Mouse (Mus musculus) cortical plate, adult 2 months (tissue): ENCODE measurements at regions not wholly inside any gene's neighbourhood (a gene's known extent, or its start where the extent isn't known, plus 50 kb on each side); places are given as distances from the start of the nearest gene placed in this dataset.

Experiments
- H3K27ac ChIP-seq: fragments of 200-500 bp; 2 replicates; pipeline ENCODE4 v1.5.1; 2012; ENCODE audit warnings: low read length, control low read depth, inconsistent platforms; ENCODE audit not compliant: insufficient read depth
- H3K4me1 ChIP-seq: fragments of 200-500 bp; 2 replicates; pipeline ENCODE4 v1.6.1; 2011; ENCODE audit warnings: low read length; ENCODE audit not compliant: control insufficient read depth, insufficient read depth
- H3K4me3 ChIP-seq: fragments of 200-500 bp; 2 replicates; pipeline ENCODE4 v1.5.1; 2011; ENCODE audit warnings: mild to moderate bottlenecking, low read length, control low read depth; ENCODE audit not compliant: insufficient read depth
- CTCF ChIP-seq: fragments of 200-500 bp; IDR thresholded peaks from 2 replicates; pipeline ENCODE4 v1.5.1; 2011; ENCODE audit warnings: mild to moderate bottlenecking, control low read depth, low read length; ENCODE audit not compliant: insufficient read depth; ENCODE audit errors: extremely low read depth
- POLR2A ChIP-seq: fragments of 200-500 bp; IDR thresholded peaks from 2 replicates; pipeline ENCODE4 v1.6.1; 2011; ENCODE audit warnings: mild to moderate bottlenecking, low read length, control low read depth; ENCODE audit not compliant: insufficient read depth; ENCODE audit errors: extremely low read depth

DNA sequence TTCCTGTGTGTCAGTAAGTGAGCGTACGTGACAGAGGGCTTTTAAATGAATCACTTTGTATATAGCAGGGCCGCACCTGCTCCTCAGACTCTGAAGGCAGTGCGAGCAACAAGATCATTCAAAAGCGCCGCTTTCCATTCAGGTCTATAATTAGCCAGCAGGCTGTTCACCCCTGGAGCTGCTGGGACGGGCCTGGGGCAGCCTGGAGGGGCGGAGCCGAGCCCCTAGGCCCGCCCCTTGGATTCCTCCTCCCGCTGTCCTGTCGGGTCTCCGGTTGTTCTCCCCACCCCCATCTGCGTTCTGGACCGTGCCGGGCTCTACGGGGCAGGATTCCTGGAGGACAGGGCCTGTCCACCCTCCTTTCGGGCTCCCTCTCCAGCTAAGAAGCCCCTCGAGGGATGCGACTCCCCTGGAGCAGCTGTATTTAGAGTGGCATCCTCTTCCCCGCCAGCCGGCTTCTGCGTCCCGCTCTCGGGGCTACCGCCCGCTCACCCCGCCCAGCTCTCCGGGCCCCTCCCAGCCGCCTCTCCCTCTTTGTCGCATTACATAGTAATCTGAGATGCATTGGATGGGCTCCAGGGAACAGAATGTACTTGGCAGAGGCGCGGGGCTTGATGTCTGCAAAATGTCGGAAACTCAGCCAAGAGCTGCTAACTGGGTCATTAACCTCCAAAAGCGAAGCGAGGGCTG, 227.7 kb upstream of the Tprg start:
- H3K27ac ChIP-seq: peak overlapping the region; percentile 92
- no peaks in the 10 kb centered on the region; the same call in 1 of the 2 replicates for H3K4me1 ChIP-seq
- TF ChIP-seq POLR2A (0 out of 2 replicates have a peak, but pooled peaks have one; percentile 26), CTCF (no peak)
- peak overlapping the region; percentile 44 for H3K4me3 ChIP-seq

DNA sequence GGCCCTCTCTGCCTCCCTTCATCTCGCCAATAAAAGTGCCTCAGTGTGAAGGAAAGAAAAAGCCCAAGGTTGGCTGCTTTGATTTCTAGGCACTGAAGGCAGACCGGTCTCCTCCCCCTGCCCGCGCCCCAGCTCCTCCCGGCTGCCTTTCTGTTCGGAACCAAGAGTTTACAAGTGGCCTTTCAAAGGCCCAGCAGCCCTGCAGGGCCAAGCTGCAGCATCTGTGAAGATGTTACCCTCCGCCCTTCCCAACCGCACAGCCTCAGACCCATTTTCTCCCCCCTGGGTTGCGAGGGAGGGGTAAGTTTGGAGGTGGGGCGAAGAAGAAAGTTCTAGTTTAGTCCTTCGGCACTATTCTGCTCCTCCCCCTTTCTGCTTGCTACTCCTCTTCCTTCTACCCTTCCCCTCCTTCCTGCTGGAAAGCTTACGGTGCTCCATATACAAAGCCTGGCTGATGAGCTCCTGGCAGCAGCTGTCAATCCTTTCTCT, 227.1 kb upstream of the Tprg start:
- Histone ChIP-seq H3K4me3 (peak overlapping the region; percentile 44), H3K27ac (peak overlapping the region; percentile 69), H3K4me1 (no peaks in the 10 kb centered on the region; the same call in 1 of the 2 replicates)
- no peak for TF ChIP-seq CTCF
- no peak for TF ChIP-seq POLR2A

DNA sequence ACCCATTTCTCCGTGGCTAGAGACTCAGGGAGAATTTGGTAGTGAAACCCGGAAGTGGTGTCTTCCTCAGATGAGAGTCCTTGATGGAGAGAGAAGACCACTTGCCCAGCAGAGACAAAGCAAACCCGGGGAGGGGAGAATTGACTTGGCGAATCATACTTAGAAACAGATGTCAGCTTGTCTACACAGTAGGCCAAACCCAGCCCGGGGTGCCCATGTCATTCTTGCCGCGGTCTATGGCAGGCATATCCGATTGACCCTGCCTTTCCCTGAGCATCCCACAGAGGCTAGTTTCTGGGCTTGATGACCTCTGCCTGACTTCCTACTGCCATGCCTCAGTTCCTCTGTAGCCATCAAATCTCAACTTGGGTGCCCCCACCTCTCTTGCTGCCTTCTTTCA, 226.4 kb upstream of the Tprg start:
- TF ChIP-seq CTCF (no peak), POLR2A (no peak)
- Histone ChIP-seq H3K27ac (peak overlapping the region; percentile 69; the same call in 1 of the 2 replicates), H3K4me3 (no peak overlapping the region), H3K4me1 (no peaks in the 10 kb centered on the region; the same call in 1 of the 2 replicates)

DNA sequence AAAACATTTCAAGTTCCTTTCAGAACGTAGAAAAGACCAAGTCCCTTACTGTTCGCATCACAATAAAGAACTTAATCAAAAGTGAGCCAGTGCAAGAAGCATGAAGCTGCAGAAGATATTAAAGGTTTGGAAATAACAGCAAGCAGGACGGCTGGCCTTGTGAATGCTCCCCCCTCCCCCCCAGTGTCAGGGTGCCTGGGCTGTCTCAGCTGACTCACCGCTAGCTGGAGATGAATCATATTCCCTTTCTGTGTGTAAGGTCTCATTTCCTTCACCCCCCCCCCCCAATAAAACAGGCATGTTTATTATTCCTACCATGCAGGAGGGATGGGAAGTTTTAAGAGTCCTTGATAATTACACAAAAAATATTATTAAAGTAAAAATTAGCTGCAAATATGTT, 225.0 kb upstream of the Tprg start:
- no peaks in the 10 kb centered on the region; the same call in 1 of the 2 replicates for H3K4me1 ChIP-seq
- no peak overlapping the region for H3K27ac ChIP-seq
- no peak for TF ChIP-seq CTCF
- no peak for TF ChIP-seq POLR2A
- no peak overlapping the region for H3K4me3 ChIP-seq

DNA sequence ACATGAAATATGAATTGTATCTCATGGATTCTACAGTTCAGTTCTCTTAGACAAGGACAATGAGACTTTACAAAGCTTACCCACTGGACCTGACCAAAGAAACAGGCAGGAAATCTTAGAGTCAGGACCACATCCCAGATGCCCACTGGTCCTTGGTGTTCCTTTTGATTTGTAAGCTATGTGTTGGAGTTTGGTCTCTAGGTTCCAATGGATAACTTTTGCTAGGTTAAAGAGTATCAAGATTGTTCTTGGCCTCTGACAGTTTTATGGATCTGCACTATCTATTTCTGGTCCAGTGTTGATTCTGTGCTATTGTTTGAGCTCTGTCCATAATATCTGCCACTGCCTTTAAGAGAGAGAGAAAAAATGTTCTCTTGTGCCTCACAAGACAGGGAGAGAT, 222.6 kb upstream of the Tprg start:
- TF ChIP-seq POLR2A (no peak), CTCF (no peak)
- H3K4me3 ChIP-seq: no peak overlapping the region
- no peak overlapping the region for H3K27ac ChIP-seq
- no peaks in the 10 kb centered on the region for H3K4me1 ChIP-seq

DNA sequence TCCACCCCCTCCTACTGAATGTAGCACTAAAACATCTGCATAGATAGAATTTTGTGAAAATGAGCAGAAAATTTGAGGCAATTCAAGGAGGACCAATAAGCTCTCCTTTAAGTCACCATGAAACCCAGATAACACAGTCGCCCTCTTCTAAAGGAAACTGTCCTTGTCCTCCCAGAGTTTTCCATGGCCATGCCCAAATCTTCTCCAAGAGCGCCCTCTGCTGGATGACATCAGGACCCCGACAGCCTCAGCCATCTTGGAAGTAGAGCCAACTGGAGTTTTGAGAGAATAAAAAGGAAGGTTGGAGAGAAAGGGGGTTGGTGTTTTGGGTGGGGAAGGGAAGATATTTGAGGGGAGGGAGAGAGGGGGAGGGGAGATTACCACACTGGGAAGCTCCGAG, 222.1 kb upstream of the Tprg start:
- no peak overlapping the region for H3K4me3 ChIP-seq
- H3K27ac ChIP-seq: no peak overlapping the region
- TF ChIP-seq CTCF (peak; percentile 83), POLR2A (no peak)
- no peaks in the 10 kb centered on the region for H3K4me1 ChIP-seq

DNA sequence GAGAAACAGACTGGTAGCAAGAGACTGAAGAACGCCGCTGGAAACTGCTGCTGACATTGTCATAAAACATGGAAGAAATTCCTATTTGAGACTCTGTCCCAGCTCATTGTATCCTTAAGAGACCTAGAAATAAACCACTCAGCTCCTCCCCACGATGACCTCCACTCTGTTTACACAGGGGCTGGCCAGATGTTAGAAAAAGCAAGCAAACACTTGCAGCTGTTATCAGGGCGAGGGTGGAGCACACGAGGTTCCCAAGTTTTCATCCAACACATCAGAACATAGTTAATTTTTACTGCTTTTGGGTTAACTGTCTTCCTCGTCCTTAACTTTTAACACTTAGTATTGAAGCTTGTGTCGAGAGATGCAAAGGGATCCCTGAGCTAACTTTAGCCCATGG, 219.8 kb upstream of the Tprg start:
- TF ChIP-seq POLR2A (no peak), CTCF (no peak)
- no peak overlapping the region for H3K4me3 ChIP-seq
- H3K27ac ChIP-seq: no peak overlapping the region
- H3K4me1 ChIP-seq: no peaks in the 10 kb centered on the region

DNA sequence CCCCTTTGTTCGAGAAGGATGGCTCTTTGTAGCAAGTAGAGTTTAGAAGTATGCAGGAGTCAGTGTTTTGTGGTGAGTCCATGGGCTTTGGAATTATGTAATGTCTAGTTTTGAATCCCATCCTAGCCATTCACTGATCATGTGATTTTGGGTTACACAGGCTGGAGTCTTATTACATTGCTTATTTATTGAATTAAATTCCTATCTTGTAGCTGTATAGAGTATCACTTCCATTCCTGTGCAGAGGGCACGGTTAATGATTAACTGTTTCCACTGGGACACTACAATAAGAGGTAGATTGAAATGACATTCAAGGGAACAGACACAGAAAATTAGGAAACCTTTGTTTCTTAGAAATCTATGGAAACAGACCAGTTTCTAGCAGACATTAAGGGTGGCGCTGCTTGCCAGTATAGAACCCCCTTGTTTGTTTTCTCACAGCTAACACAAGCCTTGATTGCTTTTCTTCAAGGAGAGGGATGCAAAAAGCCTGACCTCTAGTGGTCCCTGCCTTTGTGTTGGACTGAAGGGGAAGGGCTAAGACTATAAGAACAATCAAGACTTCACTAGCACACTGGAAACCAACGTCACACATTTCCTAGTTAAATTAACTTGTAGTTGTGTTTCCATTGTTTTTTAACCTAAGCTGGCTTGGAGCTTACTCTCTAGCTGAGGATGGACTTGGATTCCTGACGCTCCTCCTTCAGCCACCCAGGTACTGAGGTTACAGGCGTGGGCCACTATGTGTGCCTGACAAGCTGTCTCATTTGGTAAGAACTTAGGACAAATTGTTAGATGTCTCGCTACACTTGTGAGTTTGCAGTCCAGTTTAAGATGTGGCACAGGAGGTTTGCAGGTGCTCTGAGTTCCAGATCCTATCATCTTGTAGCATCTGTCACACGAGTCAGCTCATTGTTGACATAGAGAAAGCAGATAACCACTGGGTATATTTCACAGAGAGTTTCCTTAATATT, 219.1 kb upstream of the Tprg start:
- no peaks in the 10 kb centered on the region for H3K4me1 ChIP-seq
- TF ChIP-seq POLR2A: no peak
- TF ChIP-seq CTCF: peak; percentile 25; the same call in 1 of the 2 replicates

DNA sequence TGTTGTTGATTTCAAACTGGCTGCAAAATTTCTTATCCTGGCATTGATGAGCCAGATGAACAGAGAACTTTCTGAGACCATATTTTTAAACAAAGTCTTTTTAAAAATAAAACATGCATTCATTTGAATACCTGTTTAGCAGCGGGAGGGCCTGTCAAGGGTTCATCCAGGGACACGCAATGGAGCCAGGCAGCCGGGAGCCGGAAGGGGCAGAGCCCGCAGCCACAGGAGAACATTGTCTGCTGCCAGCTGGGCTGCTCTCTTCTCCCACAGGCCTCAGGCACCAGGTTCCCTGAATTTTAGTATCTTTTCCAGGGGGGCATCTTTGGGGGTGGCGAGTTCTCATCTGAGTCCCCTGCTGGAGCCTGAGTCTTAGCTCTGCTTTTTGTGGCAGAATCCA, 205.8 kb upstream of the Tprg start:
- Histone ChIP-seq H3K4me3 (no peak overlapping the region), H3K4me1 (no peaks in the 10 kb centered on the region), H3K27ac (no peak overlapping the region)
- TF ChIP-seq CTCF (no peak), POLR2A (no peak)

More for the DNA sequence above, 219.1 kb upstream of the Tprg start:
- no peak overlapping the region for H3K4me3 ChIP-seq
- H3K27ac ChIP-seq: no peak overlapping the region

DNA sequence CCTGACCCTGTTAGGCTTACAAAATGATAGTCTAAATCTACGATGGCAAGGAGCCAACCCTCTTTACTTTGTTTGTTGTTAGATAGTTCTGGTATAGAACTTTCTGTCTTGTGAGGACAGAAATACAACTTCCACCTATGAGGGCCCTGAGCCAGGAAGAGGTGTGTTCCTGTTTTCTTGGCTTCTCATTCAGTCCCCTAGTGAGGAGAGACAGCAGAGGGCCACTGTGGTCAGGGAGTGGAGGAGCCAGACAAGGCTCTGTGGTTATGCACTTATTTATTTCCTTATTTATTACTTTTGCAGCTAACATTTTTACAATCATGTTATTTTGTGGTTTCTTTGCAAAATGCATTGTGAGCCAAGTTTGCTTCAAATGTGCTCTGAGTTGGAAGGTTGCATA, 202.9 kb upstream of the Tprg start:
- TF ChIP-seq CTCF (no peak), POLR2A (no peak)
- Histone ChIP-seq H3K4me1 (no peaks in the 10 kb centered on the region), H3K4me3 (no peak overlapping the region), H3K27ac (no peak overlapping the region)
